Mouse (Mus musculus): Measurements from ENCODE around the gene Sh3d19.

- no peak for TF ChIP-seq CTCF (conservative IDR thresholded peaks at IDR 0.05 in 1 of 2, IDR thresholded peaks at IDR 0.05 in 1 of 2; ENCODE audit: low read depth in 2 of 2, low read length in 2 of 2)
- TF ChIP-seq BHLHE40 (IDR thresholded peaks at IDR 0.05; ENCODE audit: low read depth, low read length) = no peak
Measured at GRCm38 (mm10) chr3:86112766-86113165, 141.9 kb downstream of the Sh3d19 start.
